Mouse (Mus musculus) forebrain, embryonic 16.5 days (tissue): ENCODE results near the gene Fras1. TPM values are rescaled to one million over a fixed set of nuclear protein-coding genes. Genes with fewer than 3 reads are reported as not detected.

Source experiments
- ATAC-seq: fragments of 200-750 bp; cut with Nextera tagmentation; 2 replicates; pipeline ENCODE4 v1.8.0; 2017; ENCODE audit warnings: mild to moderate bottlenecking, moderate library complexity
- H3K27ac ChIP-seq: fragments of 300-500 bp; sonication (generic); 2 replicates; pipeline ENCODE4 v1.5.1; 2014; ENCODE audit warnings: low read length, control low read depth
- H3K27me3 ChIP-seq: fragments of 300-500 bp; sonication (generic); replicated peaks from 2 replicates; pipeline ENCODE4 v1.6.1; 2014; ENCODE audit warnings: low read length; ENCODE audit not compliant: control insufficient read depth, insufficient read depth
- H3K36me3 ChIP-seq: fragments of 300-500 bp; sonication (generic); 2 replicates; pipeline ENCODE4 v1.6.1; 2014; ENCODE audit not compliant: control insufficient read depth, insufficient read depth
- H3K4me1 ChIP-seq: fragments of 300-500 bp; sonication (generic); replicated peaks from 2 replicates; pipeline ENCODE4 v1.6.1; 2014; ENCODE audit warnings: low read length; ENCODE audit not compliant: control insufficient read depth, insufficient read depth
- H3K4me2 ChIP-seq: fragments of 300-500 bp; sonication (generic); 2 replicates; pipeline ENCODE4 v1.6.1; 2014; ENCODE audit warnings: mild to moderate bottlenecking, low read length, control low read depth
- H3K4me3 ChIP-seq: fragments of 300-500 bp; sonication (generic); replicated peaks from 2 replicates; pipeline ENCODE4 v1.5.1; 2014; ENCODE audit warnings: mild to moderate bottlenecking, low read length, control low read depth
- H3K9ac ChIP-seq: fragments of 300-500 bp; sonication (generic); replicated peaks from 2 replicates; pipeline ENCODE4 v1.6.1; 2014; ENCODE audit warnings: low read depth, low read length, control low read depth
- H3K9me3 ChIP-seq: fragments of 300-500 bp; sonication (generic); 2 replicates; pipeline ENCODE4 v1.6.1; 2016; ENCODE audit warnings: low read length; ENCODE audit not compliant: control insufficient read depth
- WGBS: fragments of 180-500 bp; shearing (Covaris S2); extraction: QIAGEN DNeasy Blood & Tissue Kit; methylation state at CpG from one replicate; pipeline ENCODE4 v1.1.7; 2014; 5-methylcytosine and 5-hydroxymethylcytosine counted together
- polyA plus RNA-seq: library from polyadenylated mRNA; unstranded; fragments of >200 nt; fragmentation: Nextera tagmentation; extraction: Ambion mirVana; gene quantifications from 2 replicates; pipeline ENCODE4 v1.2.1, GENCODE M21; 2015

Fras1 gene
- polyA plus RNA-seq, 1 experiment from 2014 or later: 3.4 TPM

DNA sequence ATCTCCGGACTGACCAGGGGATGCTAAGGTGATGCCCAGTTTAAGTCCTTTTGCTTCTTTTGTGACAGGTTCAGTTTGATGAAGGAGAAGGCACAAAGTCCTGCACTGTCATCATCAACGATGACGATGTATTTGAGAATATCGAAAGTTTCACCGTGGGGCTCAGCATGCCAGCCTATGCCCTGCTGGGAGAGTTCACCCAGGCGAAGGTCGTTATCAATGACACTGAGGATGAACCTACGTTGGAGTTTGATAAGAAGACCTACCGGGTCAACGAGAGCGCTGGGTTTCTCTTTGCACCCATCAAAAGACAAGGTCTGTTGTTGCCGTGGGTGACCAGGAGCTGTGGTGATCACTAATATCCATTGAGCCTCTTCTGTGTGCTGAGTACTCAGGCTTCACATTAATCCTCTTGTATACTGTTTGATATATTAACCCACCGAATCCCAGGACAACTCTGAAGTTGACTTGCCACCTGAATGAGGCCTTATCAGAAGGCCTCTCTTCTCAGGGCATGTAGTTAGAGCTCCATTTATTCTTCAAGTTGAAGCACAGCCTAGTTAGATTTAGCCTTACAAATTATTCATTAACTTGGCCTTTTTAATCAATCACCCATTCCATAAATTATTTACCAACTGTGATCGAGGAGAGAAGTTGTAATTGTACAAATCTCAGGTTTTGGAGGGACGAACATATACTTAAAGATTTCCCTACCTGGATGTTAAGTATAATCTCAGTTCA, 365.6 kb downstream of the Fras1 start:
- Histone ChIP-seq H3K27me3 (no peaks in the 10 kb centered on the region), H3K4me2 (no peak overlapping the region), H3K27ac (no peak overlapping the region), H3K4me3 (no peak overlapping the region), H3K36me3 (no peaks in the 10 kb centered on the region), H3K4me1 (no peaks in the 10 kb centered on the region), H3K9ac (no peak overlapping the region), H3K9me3 (no peaks in the 10 kb centered on the region)
- ATAC-seq: no peak
- WGBS: 87% methylated on average over 15 of the region's 15 CpGs

DNA sequence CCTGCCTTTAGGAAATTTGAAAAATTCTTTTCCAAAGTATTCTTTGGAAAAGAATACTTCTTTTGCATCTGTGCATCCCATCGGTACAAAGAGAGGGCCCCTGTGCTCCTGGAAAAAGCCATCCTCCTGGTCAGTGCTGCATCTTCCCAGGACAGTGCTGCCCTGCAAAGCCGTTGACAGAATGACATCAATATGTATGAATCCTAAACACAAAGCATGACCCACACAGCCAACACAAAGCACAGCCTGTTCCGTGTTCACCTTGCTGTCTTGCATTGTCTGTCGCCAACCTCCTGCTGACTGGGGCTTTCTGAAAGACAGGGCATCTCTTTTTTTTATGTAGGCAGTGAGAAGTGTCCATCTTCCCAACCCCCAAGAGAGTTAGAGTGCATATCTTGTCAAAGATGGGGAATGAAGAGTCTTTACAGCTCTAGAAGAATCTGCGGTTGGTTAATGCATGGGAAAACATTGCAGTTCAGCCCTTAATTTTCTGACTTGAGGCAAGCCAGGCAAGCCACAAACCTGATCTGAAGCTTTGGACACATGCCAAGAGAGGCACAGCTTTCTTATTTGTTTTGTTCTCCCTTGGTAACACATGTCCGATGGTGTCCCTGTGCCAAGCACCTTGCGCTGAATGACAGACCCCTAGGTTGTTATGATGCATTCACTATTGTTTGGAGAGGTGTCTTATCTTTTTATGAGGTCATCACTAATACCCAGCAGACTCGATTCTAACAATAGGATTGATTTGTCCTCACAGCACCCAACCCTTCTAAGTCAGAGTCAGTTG, 373.6 kb downstream of the Fras1 start:
- H3K4me1 ChIP-seq: no peaks in the 10 kb centered on the region
- 48% methylated on average over 8 of the region's 8 CpGs for WGBS
- no peaks in the 10 kb centered on the region for H3K36me3 ChIP-seq
- no peaks in the 10 kb centered on the region for H3K9me3 ChIP-seq
- H3K4me3 ChIP-seq: no peak overlapping the region
- no peak overlapping the region for H3K27ac ChIP-seq
- no peak overlapping the region for H3K9ac ChIP-seq
- no peaks in the 10 kb centered on the region for H3K27me3 ChIP-seq
- no peak for ATAC-seq
- no peak overlapping the region for H3K4me2 ChIP-seq

DNA sequence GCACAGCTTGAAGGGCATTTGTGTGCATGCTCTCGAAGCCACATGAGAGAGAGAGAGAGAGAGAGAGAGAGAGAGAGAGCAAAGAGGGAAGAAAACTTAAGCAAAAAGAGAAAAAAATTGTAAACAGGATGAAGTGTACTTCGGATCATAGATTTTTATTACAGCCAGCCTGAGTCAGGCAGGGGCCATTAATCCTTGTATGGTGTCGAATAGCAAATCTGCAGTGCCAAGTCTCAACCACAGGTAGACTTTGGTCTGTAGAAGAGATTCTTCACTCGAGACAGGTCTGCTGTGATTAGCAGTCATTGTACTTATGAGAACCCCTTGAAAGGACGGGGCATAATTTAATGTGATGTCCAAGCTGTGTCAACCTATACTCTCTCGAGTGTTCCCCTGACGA, 383.9 kb downstream of the Fras1 start:
- 89% methylated on average over 7 of the region's 7 CpGs for WGBS
- ATAC-seq: no peak

DNA sequence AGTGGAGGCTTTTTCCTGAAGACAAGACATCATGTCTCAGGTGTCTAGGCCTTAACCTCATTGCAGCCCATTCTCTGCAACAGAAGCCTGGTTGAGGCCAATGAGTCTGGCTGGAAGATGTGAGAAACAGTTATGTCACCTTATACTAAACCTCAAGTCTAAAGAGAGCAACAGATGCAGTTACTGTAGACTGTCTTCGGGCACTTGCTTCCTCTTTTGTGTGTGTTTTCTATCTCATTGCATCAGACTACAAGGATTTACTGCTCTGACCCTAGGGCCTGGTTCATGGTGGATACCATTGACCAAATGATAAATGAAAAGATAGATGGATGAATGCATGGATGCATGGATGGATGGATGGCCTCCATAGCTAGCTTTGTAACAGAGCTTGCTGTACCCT, 388.3 kb downstream of the Fras1 start:
- no peak overlapping the region for H3K9ac ChIP-seq
- no peaks in the 10 kb centered on the region for H3K9me3 ChIP-seq
- H3K36me3 ChIP-seq: no peaks in the 10 kb centered on the region
- no peaks in the 10 kb centered on the region for H3K27me3 ChIP-seq
- WGBS: 89% methylated on average over 1 of the region's 1 CpGs
- no peak for ATAC-seq
- H3K4me2 ChIP-seq: no peak overlapping the region
- H3K4me3 ChIP-seq: no peak overlapping the region
- H3K4me1 ChIP-seq: peaks cover 6% of the 10 kb centered on the region; the same call in 1 of the 2 replicates
- no peak overlapping the region for H3K27ac ChIP-seq

More for the DNA sequence above, 383.9 kb downstream of the Fras1 start:
- Histone ChIP-seq H3K27me3 (no peaks in the 10 kb centered on the region), H3K4me2 (no peak overlapping the region), H3K9ac (no peak overlapping the region), H3K9me3 (no peaks in the 10 kb centered on the region), H3K4me1 (no peaks in the 10 kb centered on the region), H3K36me3 (no peaks in the 10 kb centered on the region), H3K27ac (no peak overlapping the region), H3K4me3 (no peak overlapping the region)

DNA sequence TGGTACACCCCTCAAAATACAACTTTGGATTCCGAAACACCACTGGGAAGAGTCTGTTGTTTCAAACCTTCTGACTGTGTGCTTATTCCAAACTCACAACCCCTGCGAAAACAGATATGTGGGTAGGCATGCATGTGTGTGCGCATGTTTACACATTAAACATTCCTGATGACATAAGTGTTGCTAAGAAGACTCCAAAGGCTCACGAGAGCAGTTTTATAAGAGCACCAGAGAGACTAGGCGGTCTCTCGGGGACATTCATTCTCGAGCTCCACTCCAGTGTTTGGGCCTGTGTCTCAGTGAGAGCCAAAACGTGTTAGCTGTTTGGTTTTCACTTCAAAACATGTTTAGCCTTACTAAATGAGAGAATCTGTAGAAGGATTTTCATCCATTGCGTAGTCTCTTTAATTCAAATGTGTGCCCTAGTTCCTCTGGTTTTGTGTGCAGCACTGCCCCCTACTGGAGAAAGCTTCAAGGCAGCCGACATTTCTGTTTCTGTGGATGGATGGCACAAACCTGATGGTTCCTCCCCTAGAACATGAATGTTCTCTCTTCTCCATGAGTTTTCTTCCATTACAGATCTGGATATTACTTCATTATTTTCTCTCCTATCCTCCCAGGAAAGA, 395.2 kb downstream of the Fras1 start:
- Histone ChIP-seq H3K4me2 (no peak overlapping the region), H3K27ac (no peak overlapping the region), H3K9me3 (no peaks in the 10 kb centered on the region), H3K4me3 (no peak overlapping the region), H3K27me3 (no peaks in the 10 kb centered on the region), H3K4me1 (no peaks in the 10 kb centered on the region), H3K9ac (no peak overlapping the region), H3K36me3 (no peaks in the 10 kb centered on the region)
- WGBS: 53% methylated on average over 10 of the region's 10 CpGs
- peak; percentile 66 for ATAC-seq

DNA sequence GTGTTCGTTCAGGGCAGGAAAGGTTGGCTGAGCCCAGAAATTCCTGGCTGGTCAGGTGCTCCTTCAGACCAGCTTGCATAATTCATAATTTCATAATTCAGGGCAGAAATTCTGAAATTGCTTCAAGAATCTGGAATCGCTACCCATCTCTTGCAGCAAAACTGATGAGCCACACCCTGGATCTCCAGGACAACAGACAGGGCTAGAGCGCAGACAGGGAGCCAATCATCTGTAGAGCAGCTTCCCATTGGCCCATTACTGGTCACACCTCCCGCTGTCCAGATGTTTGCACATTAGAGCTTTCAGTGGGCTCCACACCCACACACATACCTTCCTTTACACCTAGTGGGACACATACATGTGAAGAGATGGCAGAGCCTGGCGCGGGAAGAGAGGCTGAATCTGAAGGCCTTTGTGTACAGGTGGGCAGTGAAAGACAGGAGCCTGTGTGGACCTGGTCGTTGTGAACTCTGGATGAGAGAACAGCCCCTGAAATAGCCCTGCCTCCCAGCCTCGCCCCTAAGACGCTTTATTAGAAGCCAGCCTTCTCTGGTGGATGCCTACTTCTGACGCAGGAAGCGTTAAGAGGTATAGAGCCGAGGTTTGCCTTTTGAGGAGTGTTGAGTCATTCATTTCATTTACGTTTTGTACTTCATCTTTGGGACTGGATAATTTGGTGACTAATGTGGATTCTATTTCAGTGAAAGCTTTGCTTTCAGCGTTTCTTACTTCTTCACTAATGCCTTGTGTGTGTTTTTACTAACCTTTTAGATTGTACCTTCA, 409.9 kb downstream of the Fras1 start:
- Histone ChIP-seq H3K4me3 (no peak overlapping the region), H3K27me3 (no peaks in the 10 kb centered on the region), H3K36me3 (no peaks in the 10 kb centered on the region), H3K9ac (no peak overlapping the region), H3K27ac (no peak overlapping the region), H3K4me2 (no peak overlapping the region), H3K4me1 (no peaks in the 10 kb centered on the region), H3K9me3 (no peaks in the 10 kb centered on the region)
- WGBS: 80% methylated on average over 14 of the region's 14 CpGs
- no peak for ATAC-seq

DNA sequence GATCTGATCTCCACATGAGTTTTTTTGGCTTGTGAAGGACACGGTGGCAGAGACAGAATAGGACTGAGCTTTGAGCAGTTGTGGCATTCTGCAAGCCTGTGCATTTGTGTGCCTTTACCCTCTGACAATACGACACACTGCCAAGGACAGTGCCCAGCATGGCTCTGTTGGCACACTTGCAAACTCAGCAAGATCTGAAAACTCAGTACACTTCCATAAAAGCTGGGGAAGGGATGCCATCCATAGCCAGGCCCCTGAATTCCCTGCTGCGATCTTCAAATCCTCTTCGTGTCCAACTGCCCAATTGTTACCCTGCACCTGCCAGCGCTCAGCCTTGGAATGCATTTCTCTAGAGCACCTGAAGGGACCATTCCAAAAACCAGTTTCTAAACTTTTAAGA, 411.3 kb downstream of the Fras1 start:
- no peaks in the 10 kb centered on the region for H3K9me3 ChIP-seq
- H3K9ac ChIP-seq: no peak overlapping the region
- WGBS: 80% methylated on average over 5 of the region's 5 CpGs
- no peaks in the 10 kb centered on the region for H3K36me3 ChIP-seq
- H3K27me3 ChIP-seq: no peaks in the 10 kb centered on the region
- H3K4me2 ChIP-seq: no peak overlapping the region
- no peaks in the 10 kb centered on the region for H3K4me1 ChIP-seq
- H3K27ac ChIP-seq: no peak overlapping the region
- no peak overlapping the region for H3K4me3 ChIP-seq
- ATAC-seq: no peak

DNA sequence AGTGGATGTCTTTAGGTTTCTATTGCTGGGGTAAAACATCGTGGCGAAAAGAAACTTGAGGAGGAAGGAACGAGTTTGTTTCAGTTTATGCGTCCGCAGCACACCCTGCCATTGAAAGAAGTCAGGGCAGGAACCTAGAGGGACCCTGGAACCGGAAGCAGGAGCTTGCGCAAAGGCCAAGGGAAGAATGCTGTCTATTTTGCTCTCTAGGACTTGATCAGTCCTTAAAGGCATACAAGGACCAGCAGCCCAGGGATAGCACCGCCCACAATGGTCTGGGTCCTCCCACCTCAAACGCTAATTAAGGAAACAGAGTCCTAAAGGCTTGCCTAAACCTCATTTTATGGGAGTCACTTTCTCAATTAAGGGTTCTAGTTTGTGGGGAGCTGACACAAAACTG, 418.7 kb downstream of the Fras1 start:
- H3K27ac ChIP-seq: no peak overlapping the region
- H3K4me3 ChIP-seq: no peak overlapping the region
- no peak overlapping the region for H3K9ac ChIP-seq
- H3K27me3 ChIP-seq: no peaks in the 10 kb centered on the region; the same call in 1 of the 2 replicates
- H3K9me3 ChIP-seq: no peaks in the 10 kb centered on the region
- no peak for ATAC-seq
- no peak overlapping the region for H3K4me2 ChIP-seq
- 66% methylated on average over 9 of the region's 9 CpGs for WGBS
- peaks cover 4% of the 10 kb centered on the region for H3K4me1 ChIP-seq
- no peaks in the 10 kb centered on the region for H3K36me3 ChIP-seq
